Mouse (Mus musculus) right cerebral cortex, adult 2 months (tissue): Measurements from ENCODE around the gene Dnah3.
A peak's percentile ranks its signal among the peaks of the same experiment; 100 is the strongest.

Experiments
- DNase-seq, 2 experiments: peaks; one replicate each; pipeline ENCODE4 v3.0.0; 2021 to 2022; ENCODE audit warnings: low spot score in 2 of 2

The Dnah3 gene

DNA sequence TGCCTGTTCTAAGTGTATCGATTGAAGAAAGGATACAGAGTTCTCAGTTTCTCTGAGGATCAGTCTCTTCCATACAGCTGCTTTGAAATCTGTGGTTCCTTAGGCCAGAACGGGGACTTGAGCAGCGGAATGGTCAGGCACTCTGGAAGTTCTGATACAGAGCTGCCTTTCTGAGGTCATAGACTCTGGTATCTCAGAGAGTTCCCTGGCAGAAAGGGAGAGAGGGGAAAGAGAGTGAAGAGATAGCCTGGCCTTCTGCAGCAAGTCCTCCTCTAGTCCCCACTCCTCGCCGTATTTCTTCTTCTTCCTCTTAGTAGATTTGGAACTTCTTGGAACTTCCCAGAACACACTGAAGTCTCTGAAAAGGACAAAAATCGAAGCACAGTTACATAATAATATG lies at the start of gene Dnah3:
Gene Dnah3, minus strand, starts transcription at position 101 of the 400 bp plus-strand sequence.
- no peak for DNase-seq

DNA sequence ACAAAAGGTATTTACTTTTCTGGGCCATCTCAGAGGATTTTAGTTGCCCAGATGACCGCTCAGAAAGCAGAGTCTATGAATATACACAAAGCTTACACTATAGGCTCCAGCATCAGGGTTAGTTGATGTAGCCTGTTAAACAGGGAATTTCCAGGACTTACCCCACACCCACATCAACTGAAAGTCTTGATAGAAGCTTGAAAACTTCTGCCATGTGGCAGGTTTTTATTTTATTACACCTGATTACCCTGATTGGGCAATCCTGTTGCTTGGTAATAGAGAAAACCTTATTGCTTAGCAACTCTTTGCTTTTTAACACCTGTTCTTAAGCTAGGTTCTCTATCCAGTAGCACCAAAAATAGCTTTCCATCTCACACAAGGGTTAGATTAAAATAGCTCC lies 47.7 kb upstream of the Dnah3 start:
- DNase-seq: no peak

DNA sequence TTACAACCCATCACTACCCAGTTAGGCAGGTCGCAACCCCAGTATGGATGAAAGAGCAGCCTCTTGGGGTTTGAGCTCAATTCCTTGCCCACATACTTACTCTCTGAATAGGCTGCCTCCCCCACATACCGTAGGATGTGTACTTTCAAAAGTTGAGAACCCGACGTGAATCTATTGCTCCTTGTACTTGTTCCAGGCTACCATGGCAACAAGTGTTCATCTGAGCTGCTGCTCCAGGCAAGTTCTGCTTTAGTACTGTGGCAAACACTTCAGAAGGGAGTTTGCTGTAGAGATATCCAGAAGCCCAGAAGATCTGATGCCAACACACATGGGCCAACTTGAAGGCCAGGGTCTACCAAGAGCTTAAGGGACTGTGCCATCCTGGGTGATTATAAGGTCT lies 33.9 kb upstream of the Dnah3 start:
- peak; percentile 46 to 49 for DNase-seq

DNA sequence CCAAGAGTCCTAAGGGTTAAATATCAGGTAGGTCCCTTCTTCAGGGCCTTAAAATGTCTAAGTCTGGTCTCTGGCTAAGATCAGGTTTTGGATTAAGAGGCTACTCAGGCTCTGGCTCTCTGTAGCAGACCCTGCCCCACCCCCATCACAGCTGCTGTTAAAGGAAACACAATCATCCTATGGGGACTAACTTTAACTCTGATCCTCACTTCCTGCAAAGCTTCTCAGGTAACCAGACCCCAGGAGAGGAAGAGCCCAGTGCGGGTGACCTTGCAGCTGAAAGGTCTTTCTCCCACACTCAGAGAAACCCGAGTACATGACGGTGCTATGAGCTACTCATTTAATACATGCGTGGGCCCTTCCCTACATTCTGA lies 32.6 kb upstream of the Dnah3 start:
- DNase-seq: no peak

DNA sequence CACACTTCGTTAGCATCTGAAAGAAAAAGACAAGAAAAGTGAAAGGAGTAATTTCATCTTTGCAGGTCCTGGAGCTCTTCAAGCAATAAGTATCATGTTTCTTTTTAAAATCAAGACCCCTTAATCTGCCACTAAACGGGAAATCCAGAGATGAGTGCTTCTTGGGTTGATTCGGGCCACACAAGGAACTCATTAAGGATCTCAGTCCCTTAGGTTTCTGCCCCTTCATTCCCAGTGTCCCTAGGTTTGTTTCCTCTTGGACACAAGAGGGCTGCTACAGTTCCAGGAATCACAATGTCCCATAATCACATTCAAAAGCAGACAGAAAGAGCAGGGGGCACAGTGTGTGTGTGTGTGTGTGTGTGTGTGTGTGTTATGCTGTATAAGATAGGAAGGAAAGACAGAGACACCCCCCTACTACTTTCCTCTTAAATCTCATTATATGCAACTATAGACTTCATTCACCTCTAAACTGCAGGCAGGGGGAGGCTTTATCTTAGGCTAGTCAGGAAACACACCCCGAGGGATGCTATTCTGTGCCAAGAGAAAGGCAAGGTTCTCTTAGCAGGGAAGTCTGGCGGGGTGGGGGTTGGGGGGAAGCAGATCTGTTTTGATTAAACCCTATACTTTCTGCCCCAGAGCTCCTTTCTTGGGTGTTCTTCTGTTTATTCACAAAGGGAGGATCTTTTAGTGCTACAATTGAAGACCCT lies 32.1 kb upstream of the Dnah3 start:
- no peak for DNase-seq

DNA sequence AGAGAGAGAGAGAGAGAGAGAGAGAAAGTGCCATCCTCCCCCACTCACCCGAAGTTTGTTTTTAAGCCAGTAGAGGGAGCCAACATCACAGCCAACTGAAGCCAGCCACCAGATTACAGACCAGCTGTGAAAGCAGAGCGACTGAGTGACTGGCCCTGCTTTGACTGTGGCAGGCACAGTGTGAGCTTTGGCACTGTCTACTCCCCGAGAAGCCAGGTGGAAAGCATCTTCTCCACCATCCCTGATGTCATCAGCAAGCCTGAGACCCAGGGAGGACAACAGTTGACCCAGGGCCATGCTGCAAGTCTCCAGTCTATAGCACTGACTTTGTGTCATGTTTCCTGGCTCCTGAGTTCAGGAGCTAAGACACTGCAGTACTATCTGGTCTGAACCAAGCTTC lies 29.8 kb upstream of the Dnah3 start:
- peak; percentile 84 to 85 for DNase-seq

DNA sequence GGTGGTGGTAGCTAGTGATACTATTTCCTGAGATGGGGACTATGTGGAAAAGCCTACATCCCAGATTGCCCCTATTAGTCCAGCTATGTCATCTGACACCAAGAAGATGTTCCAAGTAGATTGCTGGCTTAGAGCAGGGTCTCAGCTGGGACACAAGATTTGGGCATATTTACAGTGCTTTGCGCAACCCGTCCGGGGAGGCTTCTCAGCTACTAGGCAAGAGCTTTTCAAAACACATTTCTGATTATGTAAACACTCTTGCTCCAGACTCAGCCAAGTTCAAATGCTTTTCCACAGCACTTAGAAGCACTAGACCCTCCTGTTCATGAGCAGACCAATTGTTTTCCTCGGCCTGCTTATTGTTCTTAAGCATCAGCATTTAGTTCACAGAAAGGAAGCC lies 28.7 kb upstream of the Dnah3 start:
- DNase-seq: no peak

DNA sequence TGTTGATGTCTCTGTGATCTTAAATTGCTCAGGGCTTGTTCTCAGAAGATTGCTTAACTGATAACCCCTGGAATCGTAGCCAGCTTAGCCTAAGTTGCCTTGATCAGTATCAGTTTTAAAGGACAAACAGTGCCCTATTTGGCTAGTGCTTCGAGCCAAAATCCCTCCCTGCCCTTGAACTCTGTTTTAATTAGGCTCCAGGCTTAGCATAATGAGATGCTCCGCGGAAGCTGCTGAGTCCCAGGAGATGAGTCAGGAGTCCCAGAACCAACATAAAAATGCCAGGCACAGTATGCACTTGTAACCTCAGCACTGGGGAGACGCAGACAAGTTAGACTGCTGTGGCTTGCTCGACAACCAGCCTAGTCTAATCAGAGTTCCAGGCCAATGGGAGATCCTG lies 22.4 kb upstream of the Dnah3 start:
- DNase-seq: no peak

DNA sequence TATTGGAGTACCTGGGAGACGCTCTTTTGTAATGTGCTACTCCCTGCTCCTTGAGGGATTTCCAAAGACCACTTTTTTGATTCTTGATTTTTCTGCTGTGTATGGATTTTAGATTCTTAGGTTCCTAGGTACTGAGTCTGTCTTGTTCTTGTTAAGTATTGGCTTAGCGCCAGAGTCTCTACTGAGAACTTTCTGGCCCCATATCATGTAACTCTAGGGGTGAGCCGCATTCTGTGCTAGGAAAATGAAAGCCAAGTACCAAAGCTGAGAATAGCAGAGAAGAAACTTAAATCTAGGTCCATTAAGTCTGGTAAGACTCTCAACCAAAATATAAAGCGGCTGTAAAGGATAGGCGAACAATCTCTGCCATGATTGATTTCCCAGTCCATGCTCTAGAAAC lies 21.9 kb upstream of the Dnah3 start:
- DNase-seq: no peak

DNA sequence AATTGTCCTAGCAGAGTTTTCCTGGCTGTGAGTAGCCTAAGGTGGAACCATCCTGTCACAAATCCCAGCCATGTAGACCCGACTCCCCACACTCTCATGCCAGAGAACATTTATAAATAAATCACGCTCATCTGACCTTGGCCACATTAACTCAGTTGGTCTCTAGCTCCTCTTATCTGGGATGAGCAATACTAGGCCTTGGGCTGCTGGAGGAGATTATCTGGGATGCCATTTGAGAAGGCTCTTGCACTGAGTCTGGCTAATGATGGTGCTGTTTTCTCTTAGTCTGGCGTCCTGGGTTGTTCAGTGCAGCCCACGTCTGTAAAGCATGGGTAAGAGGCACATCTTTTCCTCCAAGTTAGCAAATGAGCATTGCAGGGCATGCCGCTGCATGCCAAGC lies 14.6 kb upstream of the Dnah3 start:
- no peak for DNase-seq

DNA sequence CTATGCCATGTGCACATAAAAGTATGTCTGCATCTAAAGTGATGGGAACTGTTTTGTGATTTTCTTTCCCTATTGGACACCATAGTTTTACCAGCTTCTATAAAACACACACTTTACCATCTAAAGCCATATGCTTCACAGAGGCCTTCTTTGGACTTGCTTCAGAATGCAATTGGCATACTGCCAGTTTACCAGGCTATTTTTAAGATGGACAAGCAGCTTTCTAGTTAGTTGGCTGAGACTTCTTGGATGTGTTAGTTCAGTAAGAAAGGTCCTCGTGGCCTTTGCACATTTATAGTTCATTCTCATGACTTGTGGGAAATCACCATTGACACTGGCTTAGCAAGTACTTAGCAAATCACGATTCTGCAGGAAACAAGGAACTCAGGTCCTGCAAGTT lies 11.3 kb upstream of the Dnah3 start:
- DNase-seq: no peak

DNA sequence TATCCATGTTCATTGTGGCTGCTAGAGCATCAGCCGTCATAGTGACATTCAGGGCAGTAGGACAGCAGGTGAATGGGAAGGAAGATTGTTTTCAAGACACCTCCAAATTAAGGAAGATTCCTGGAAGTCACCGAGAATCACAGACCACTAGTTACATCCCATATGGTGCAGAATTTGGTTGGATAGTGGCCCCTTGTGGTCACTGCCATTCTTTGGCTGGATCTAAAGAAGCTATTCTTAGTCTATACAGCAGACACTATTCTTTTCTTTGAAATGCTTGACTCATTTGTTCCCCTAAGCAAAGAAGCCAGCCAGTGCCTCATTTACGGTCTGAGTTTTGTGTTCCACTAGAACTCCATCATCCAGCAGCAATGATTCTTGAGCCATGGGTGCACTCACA lies 9.9 kb upstream of the Dnah3 start:
- DNase-seq: peak in 1 of 2 experiments; percentile 43

DNA sequence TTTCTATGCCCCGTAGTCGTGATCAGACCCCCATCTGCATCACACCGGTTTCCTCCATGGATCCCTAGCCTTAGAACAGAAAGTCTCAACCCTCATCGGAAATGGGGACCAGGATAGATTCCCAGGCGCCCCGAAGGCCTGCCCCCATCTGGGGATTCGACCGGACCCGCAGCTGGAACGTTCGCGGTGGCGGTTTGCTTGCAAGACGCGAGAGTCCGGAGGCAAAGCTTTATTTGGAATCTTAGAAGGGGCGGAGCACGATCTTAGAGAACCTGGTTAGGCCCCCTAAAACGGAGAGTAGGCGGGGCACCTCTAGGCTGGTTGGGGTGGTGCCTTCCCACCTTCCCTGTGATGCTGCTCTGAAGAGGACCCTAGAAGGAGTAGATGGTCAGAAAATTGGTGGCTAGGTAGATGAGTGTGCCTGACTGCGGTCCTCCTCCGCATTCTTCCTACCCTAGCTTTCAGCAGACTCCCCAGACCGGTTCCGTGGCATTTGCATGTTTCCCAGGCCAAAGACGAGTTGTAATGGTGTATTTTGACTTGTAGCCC lies 8.0 kb upstream of the Dnah3 start:
- no peak for DNase-seq

DNA sequence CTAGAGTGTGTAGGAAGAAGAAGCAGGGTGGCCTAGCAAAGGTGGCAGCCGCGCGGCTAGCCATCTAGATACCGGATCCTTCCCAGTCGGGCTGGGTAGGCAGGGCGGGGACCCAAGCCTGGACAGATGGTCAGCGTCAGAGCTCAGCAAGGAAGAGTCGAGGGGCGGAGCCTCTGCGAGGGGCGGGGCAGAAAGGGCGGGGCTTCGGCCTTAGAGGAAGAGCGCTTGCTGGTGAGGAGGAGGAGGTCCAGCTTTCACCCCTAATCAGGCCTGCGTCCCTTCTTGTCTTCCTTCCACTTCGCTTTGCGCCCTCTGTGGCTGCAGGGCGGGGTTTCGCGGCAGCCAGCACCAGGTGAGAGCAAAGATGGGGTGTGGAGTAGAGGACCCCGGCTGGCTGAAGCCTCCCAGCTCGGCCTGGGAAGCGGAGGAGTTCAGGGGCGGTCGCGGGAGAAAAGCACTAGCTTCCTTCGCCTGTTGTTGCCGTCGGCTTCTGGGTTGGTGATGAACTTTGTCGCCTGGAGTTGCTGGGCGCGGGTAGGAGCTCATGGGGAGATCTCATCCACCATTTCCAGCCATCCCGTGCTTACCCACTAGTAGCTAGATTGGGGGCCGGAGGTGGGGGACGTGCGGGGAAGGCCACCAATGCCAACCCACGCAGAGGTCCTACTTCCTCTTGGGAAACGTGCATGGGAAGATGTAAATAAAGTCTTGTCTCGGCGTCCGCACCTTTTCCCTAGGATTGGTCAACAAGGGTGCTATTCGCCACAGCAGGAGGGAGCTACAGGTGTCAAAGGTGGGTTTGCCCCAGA lies 7.3 kb upstream of the Dnah3 start, which contains the start of gene Tmem159:
Gene Tmem159, plus strand, starts transcription at position 190 of the 809 bp plus-strand sequence.
- peak; percentile 65 to 75 for DNase-seq

DNA sequence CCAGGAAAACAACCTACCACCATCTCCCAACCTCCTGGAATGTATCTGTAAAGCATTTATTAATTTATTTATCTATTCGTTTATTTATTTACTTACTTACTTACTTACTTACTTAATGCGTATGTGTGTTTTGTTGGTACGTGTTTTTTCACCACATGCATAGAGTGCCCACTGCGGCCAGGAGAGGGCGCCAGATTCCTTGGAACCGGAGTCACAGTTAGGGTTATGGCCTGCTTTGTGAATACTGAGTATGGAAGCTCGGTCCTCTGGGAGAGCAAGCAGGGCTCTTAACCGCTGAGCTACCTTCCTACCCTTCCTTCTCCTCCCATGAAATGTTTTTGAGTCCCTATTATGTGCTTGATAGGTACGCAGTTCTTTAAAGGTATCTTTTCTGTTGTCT lies 3.3 kb upstream of the Dnah3 start:
- DNase-seq: peak; percentile 35 to 52

DNA sequence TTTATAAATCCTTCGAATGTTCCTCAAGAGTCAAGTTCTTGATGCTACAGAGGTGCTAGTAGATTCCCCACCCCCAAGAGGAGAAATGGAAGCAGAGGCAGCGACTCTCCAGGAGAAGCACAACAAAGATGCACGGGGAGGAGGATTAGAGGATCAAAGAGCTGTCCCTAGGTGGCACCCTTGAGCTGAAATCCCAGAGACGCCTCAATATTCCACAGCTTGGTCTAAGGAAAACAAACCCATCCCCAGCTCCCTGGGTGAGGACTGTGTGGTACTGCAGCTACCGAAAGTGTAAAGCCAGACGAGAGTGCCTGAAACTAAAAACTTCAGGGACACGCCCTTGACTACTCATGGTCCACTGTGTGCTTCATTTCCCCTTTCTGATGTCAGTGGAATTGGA lies 2.8 kb upstream of the Dnah3 start:
- DNase-seq: peak; percentile 74 to 77

DNA sequence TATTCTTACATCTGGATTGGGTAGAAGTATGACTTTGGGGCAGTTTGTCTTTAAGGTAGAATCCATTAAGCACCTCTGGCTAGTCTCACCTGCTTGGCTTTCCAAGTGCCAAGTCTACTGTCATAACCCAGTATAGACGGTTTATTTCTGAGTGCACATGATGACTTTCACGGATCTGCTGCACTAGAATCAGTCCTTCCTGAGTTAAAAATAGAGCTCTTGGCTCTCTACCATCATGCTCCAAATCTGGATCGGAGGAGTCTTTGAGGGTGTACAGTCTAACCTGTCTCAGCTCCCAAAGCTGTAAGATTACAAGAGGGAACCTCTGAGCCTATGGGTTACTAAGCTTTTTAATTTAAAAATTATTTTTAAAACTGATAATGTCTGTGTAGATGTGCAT lies 864 bp downstream of the Dnah3 start:
- no peak for DNase-seq

DNA sequence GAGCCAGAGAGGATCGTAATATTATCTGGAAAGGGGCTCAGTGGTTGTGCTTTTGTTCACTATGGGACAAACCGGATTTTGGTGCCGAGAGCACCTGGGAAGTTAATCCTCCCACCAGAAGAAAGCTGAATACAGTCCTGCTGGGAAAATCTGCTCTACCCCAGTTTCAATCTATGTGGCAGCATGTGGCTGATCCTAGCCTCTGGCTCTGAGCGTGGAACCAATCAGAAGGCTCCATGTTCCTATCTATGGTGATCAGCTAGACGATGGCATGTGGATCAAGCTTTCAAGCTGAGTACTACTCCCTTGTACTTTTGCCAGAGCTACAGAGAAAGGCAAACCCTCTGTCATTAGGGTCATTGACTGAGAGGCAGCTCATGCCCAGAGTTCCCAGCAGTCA lies 2.0 kb downstream of the Dnah3 start:
- no peak for DNase-seq

DNA sequence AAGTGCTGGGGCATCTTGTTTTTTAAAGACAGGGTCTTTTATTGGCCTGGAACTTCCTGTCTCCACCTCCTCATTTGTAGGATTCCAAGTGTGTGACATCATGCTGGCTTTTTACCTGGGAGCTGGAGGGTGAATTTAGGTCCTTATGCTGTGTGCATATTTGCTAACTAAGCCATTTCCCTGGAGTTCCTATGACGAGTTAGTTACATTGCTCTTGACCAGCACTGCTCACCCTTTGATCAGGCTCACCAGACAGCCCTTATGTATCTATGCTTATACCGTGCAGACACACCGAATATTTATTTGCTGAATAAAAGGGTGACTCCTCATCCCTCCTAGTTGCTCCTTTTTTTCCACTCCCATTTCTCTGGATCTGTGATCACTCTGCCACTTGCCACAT lies 14.9 kb downstream of the Dnah3 start:
- no peak for DNase-seq

DNA sequence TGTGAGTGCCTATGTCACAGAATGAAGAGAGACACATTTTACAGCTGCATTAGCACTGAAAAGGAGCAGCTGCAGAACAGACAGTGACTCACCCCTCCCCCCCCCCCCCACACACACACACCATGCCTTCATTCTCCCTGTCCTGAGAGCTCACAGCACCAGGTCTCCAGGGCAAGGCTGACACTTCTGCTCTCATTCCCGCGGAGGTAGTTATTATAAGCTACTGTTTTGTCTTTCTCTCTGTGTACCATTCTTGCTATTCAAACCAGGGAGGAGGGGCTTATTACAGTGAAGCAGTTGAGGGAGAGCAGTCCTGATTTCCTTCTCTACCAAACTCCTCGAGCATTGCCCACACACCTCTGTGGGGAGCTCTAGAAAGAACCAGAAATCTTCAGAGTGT lies 25.9 kb downstream of the Dnah3 start:
- no peak for DNase-seq

DNA sequence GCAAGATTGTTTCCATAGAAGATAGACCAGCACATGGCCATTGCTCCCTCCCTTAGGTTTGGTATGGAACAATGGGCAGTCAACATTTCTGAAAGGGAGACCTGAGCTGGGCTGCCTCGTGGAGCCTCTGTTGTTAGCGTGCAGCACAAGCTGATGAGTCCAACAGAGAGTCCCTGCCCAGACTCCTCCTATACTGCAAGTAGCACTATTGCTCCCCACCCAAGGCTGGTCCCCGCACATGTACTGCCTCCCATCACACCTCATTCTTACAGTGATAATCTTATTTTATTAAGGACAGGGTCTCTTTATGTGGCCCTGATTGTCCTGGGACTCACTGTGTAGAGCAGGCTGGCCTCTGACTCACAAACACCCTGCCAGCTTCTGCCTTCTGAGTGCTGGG lies 27.0 kb downstream of the Dnah3 start:
- DNase-seq: no peak

DNA sequence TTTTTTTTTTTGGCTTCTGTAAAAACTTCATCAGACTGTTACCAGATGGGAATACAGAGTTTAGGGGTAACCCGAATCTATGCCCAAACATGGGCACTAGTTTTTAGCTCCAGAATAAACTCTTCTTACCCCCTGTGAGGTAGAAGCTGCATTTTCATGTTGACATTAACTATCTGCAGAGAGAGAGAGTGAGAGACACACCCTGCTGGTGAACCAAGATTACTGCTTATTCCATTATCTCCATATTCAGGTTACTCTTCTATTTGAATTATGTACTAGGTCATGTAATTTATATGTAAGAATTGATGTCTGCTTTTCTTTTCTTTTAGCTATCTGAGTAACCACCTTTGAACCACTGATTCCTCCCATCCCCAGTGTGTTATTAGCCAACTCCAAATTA lies 31.0 kb downstream of the Dnah3 start:
- DNase-seq: no peak

DNA sequence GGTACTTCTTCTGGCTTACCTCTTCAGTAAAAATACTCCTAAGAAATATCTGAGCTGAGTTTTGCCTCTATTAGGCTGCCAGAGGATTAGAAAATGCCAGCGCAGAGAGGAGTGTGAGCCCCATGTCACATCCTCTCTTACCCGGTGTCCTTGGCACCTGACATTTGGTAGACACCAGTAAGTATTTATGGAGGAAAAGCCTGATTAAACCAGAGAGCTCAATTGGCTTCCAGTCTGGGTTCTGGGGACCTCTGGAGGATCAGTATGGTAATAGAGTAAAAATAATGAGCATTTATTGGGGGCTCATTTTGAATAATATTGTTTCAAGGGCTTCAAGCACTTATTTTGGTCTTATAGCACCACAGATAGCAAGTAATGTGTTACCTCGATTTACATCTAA lies 39.6 kb downstream of the Dnah3 start:
- DNase-seq: no peak
